Mouse (Mus musculus) kidney, postnatal 10 days (tissue): ENCODE results near the gene Otulinl.

Experiments used
- DNase-seq: peaks from one replicate; pipeline ENCODE4 v3.0.0; 2021; ENCODE audit warnings: mixed read lengths

Gene Otulinl

DNA sequence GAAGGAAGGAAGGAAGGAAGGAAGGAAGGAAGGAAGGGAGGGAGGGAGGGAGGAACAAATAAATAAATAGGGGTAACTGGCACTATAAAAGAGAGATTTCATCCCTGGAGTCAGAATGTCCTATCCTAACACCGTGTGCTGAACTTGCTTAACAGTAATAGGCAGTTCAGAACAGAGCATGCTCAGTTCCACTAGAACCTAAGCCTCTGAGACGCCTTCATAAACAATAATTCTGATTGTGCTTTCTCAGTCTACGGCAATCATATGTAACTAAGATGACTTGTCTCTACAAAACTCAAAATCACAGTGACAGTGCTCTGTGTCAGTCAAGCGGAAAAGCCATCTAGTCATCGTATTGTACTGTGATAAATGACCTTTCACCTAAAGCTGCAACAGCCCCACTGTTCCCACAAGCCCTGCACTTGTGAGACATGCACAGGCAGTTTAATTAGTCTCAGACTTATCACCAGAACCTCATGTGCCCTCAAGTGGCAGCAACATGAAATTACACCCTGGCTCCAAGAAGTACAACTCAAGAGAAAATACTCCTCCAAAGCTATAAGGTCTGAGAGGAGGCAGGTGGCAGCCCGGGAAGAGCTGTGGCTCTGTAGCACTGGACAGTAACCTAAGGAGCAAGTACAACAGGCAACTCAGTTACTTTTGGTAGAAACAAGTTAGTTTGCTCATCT, 68.7 kb downstream of the Otulinl start:
- peak; percentile 77 for DNase-seq

GRCm38 (mm10) chr15:27609554-27609953, 71.8 kb downstream of the Otulinl start:
- no peak for DNase-seq

- no peak for DNase-seq
These were observed 76.1 kb downstream of the Otulinl start for GRCm38 (mm10) chr15:27605252-27605651.
